Mouse (Mus musculus) C2C12 (cell line): ENCODE measurements around the gene Lrp6. TPM values are rescaled to one million over a fixed set of nuclear protein-coding genes. Genes with fewer than 3 reads are reported as not detected.
A peak's percentile ranks its signal among the peaks of the same experiment; 100 is the strongest.

Source experiments
- H3K27me3 ChIP-seq: one replicate; pipeline ENCODE4 v1.6.1; 2011; ENCODE audit not compliant: control insufficient read depth, insufficient read depth, insufficient read length
- H3K36me3 ChIP-seq: one replicate; pipeline ENCODE4 v1.6.1; 2011; ENCODE audit not compliant: control insufficient read depth, insufficient read depth
- H3K4me3 ChIP-seq: one replicate; pipeline ENCODE4 v1.5.1; 2011; ENCODE audit warnings: mild to moderate bottlenecking, control low read depth; ENCODE audit not compliant: poor library complexity, insufficient read depth, severe bottlenecking
- H3K79me2 ChIP-seq: one replicate; pipeline ENCODE4 v1.6.1; 2011; ENCODE audit not compliant: control insufficient read depth, insufficient read depth
- H3K79me3 ChIP-seq: one replicate; pipeline ENCODE4 v1.6.1; 2011; ENCODE audit warnings: low read depth, control low read depth
- H3ac ChIP-seq: one replicate; pipeline ENCODE3; 2011; ENCODE audit warnings: low read depth; ENCODE audit not compliant: control insufficient read depth, insufficient read length
- CEBPB ChIP-seq: IDR thresholded peaks from one replicate; pipeline ENCODE4 v1.6.1; 2011; ENCODE audit warnings: low read depth, mild to moderate bottlenecking, control low read depth, moderate library complexity
- CTCF ChIP-seq: IDR thresholded peaks from one replicate; pipeline ENCODE4 v1.5.1; 2011; ENCODE audit not compliant: control insufficient read depth, insufficient read depth, insufficient read length
- FOSL1 ChIP-seq: IDR thresholded peaks from one replicate; pipeline ENCODE4 v1.8.0; 2011; ENCODE audit warnings: mild to moderate bottlenecking, low read length; ENCODE audit not compliant: poor library complexity, insufficient read depth, severe bottlenecking
- MAX ChIP-seq: IDR thresholded peaks from one replicate; pipeline ENCODE4 v1.6.1; 2011; ENCODE audit warnings: mild to moderate bottlenecking, control low read depth
- MYOD1 ChIP-seq: IDR thresholded peaks from one replicate; pipeline ENCODE4 v1.6.1; 2011; ENCODE audit warnings: low read depth; ENCODE audit not compliant: control insufficient read depth, insufficient read length
- MYOG ChIP-seq: IDR thresholded peaks from one replicate; pipeline ENCODE4 v1.6.1; 2011; ENCODE audit not compliant: control insufficient read depth, insufficient read length; ENCODE audit errors: extremely low read depth
- USF1 ChIP-seq: IDR thresholded peaks from one replicate; pipeline ENCODE4 v1.6.1; 2011; ENCODE audit warnings: low read depth, mild to moderate bottlenecking, control low read depth, moderate library complexity
- long read RNA-seq, 2 experiments: library from polyadenylated mRNA; unstranded; transcript quantifications; one replicate each; pipeline ENCODE4 v2.0.0; 2019 to 2020
- polyA plus RNA-seq: library from polyadenylated mRNA; unstranded; fragments of >200 nt; fragmentation: generic; extraction: Trizol; gene quantifications from one replicate; pipeline ENCODE4 v1.2.1, GENCODE M21; 2012; ENCODE audit warnings: missing spikeins

Gene Lrp6
- 5.9 TPM for polyA plus RNA-seq
- long read RNA-seq, experiment 1, partial matches to known transcripts, result 1 of 4 reads
- long read RNA-seq, experiment 1, other reads (novel, unspliced or antisense), result 3 of 4 reads
- long read RNA-seq, experiment 2, partial matches to known transcripts, result 0 of 1 reads
- long read RNA-seq, experiment 2, other reads (novel, unspliced or antisense), result 1 of 1 reads

DNA sequence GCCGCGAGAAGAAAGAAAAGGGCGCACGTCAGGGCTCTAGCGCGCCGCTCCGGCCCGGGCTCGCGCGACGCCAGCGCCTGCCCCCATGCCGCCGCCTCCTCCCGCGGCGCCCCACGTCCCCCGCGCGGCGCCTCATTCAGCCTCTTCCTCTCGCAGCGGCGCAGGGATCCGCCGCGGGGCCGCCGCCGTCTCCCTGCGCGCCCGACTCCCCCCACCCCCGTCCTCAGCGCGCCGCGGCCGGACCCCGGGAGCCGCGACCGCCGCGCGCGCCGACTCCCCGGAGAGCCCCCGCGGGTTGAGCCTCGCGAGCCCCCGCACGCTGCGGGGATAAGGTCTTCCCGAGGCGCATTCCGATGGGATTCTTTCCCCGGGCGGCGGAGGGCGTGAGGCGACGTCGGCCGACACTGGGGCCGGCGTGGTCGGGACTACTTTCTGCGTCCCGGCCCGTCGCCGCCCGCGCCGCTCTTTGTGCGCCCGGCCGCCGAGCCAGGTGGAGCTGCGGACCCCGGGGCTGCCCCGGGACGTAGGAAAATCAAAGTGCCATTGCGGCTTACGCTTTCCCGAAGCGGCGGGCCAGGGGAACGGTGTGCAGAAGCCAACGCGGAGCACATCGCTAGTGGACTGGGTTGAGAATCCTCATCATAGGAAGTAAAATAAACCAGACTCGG is at the start of gene Lrp6:
Lrp6 (minus strand) TSS at position 148 of the 668 bp plus-strand sequence.
- peak within 1 kb of the TSS; percentile 76 for H3K4me3 ChIP-seq
- H3K27me3 ChIP-seq, result no peaks in the 10 kb centered on the region
- peaks cover 41% of the 10 kb centered on the region for H3K79me3 ChIP-seq
- peak within 1 kb of the TSS; percentile 85 for H3ac ChIP-seq
- peaks cover 48% of the 10 kb centered on the region for H3K79me2 ChIP-seq
- H3K36me3 ChIP-seq, result no peaks in the 10 kb centered on the region
- no peak for TF ChIP-seq CEBPB

DNA sequence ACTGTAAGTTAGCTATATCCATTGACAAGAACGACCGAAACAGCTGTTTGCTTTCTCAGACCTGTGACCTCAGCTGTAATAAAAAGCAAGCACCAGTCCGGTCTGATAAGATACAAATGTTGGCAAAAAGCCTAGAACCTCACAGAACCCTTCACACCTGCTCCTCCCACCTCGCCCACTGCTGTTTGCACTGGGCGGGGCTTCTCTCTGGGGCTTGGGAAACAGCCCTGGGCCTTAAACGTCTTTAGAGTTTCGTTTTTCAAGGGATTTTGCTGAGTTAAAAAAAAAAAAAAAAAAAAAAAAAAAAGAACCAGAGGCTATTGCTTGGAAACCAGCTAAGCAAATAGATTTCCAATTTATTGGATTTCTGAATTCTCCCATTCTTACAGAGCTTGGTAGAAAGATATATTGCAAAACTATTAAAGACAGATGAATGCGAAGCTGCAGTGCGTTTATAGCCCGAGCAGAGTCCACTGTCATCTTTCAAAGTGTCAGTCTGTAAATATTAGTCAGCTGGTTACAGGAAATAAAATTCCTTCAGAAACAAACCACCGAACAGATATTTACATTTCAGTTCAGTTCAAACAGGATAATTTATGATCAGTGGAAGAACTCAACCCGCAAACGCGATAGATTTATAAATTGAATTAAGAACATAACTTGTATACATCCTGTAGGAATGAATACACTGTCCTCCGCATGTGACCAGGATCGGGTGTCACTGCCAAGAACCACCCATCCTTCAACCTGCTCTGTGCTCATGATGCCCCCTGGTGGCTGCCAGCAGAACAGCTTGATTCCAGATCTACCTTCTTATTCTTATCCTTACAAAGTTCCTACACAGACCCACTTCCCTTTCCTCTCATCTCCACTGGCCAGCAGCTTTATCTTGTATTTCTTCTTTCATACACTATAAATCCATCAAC is 48.2 kb upstream of the Lrp6 start:
- Histone ChIP-seq H3K36me3 (no peaks in the 10 kb centered on the region), H3K4me3 (no peak overlapping the region), H3ac (no peak overlapping the region), H3K27me3 (no peaks in the 10 kb centered on the region), H3K79me3 (no peaks in the 10 kb centered on the region), H3K79me2 (no peaks in the 10 kb centered on the region)
- peak; percentile 59 for TF ChIP-seq MAX
- peak; percentile 86 for TF ChIP-seq CTCF
- no peak for TF ChIP-seq CEBPB
- peak; percentile 88 for TF ChIP-seq USF1
- no peak for TF ChIP-seq FOSL1
- no peak for TF ChIP-seq MYOG
- peak; percentile 64 for TF ChIP-seq MYOD1

DNA sequence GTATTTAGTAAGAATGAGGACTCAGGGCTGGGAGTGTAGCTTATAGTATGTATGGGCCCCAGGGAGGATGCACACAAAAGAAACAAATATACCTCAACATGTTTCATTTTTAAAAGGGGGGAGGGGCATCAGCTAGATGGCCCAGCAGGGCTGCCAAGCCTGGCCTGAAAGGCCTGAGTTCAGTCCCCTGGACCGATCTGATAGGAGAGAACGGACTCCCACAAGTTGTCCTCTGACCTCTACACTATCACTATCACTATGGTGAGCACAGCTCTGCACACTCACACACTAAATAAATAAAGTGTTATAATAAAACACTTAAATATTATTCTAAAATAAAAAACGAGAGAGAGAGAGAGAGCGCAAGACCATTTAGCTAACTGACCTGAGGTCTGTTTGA is 47.6 kb upstream of the Lrp6 start:
- Histone ChIP-seq H3ac (no peak overlapping the region), H3K4me3 (no peak overlapping the region), H3K79me2 (no peaks in the 10 kb centered on the region), H3K36me3 (no peaks in the 10 kb centered on the region), H3K79me3 (no peaks in the 10 kb centered on the region), H3K27me3 (no peaks in the 10 kb centered on the region)
- TF ChIP-seq USF1 (no peak), FOSL1 (no peak)

DNA sequence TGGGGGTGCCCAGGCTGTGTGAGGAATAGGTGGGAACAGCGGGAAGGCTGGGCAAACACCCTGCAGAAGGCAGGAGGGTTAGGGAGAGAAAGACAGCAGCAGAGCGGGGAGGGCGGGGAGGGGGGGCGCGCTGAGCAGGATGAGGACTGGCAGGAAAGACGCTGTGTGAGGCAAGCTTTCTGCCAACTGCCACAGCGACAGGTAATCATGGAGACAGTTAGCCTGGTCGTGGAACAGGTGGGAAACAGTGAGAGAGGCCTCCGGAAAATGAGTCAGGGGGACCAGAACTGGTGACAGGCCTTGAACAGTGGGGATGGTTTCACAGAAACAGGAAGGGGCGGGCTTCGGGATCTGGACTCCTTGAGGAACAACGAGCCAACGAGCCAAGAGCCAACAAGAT is 45.1 kb upstream of the Lrp6 start:
- H3K36me3 ChIP-seq, result no peaks in the 10 kb centered on the region
- H3K27me3 ChIP-seq, result no peaks in the 10 kb centered on the region
- H3ac ChIP-seq, result no peak overlapping the region
- no peaks in the 10 kb centered on the region for H3K79me2 ChIP-seq
- TF ChIP-seq USF1 (no peak), CEBPB (no peak), MYOG (no peak), MYOD1 (no peak), CTCF (no peak), MAX (no peak), FOSL1 (no peak)
- H3K79me3 ChIP-seq, result no peaks in the 10 kb centered on the region
- no peak overlapping the region for H3K4me3 ChIP-seq

DNA sequence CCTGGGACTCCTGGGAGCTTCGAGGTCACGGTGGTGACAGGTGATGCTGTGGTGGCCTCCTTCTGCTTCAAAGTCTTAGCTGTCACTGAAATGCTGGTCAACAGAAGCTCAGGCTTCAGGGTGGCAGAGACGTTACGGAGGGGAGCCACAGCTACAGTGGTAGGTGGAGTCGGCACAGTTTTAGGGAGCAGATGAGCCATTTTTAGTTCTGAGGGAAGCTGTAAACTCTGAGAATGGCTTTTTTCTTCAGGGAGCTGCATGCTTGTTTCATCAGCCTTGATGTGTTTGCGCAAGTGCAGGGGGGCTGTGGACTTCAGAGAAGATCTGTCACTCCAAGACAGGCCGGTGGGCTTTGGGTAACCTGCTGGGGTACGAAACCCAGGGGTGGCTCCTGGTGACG is 43.6 kb upstream of the Lrp6 start:
- H3K4me3 ChIP-seq, result no peak overlapping the region
- no peak overlapping the region for H3ac ChIP-seq
- no peaks in the 10 kb centered on the region for H3K79me2 ChIP-seq
- no peaks in the 10 kb centered on the region for H3K36me3 ChIP-seq
- TF ChIP-seq FOSL1 (no peak), USF1 (no peak), MAX (no peak)
- no peaks in the 10 kb centered on the region for H3K79me3 ChIP-seq
- H3K27me3 ChIP-seq, result no peaks in the 10 kb centered on the region
